Comparison of ENCODE assay signal across 14 mouse cellular contexts in genomic region chr5:101359986-101360385, GRCm38 (mm10).
"Had no signal": no experiment of that assay in that cellular context is flagged by ENCODE, and none has a peak within 500 bp of the region (broad histone marks: within the 10 kb centered on the region; RNA-seq: fewer than 3 reads in every experiment).

No protein-coding gene starts in this region.

- H3K9ac ChIP-seq: lung, embryonic 14.5 days had no signal

- H3K9me3 ChIP-seq: limb, embryonic 10.5 days had no signal

- H3K36me3 ChIP-seq: limb, embryonic 10.5 days had no signal

- H3K27ac ChIP-seq: layer of hippocampus, adult 2 months; limb, embryonic 10.5 days; macrophage; stomach, postnatal 0 days had no signal

- H3K4me2 ChIP-seq: liver, embryonic 11.5 days; lung, embryonic 14.5 days had no signal

- H3K4me1 ChIP-seq: megakaryocyte, embryonic 14.5 days had no signal

- H3K4me3 ChIP-seq: layer of hippocampus, adult 2 months; limb, embryonic 10.5 days; megakaryocyte, embryonic 14.5 days; myocyte had no signal

- H3K27me3 ChIP-seq: megakaryocyte, embryonic 14.5 days had no signal

- DNase-seq: kidney, adult 8-10 months; kidney, postnatal 10 days; lung, embryonic 14.5 days; lung, postnatal 14 days; midbrain, embryonic 14.5 days; right cerebral cortex, adult 18-20 months; thymus, postnatal 4 days had no signal
